Mouse (Mus musculus) frontal cortex, adult (tissue): ENCODE measurements at regions not wholly inside any gene's neighbourhood (a gene's known extent, or its start where the extent isn't known, plus 50 kb on each side); places are given as distances from the start of the nearest gene placed in this dataset.

Experiments
- ATAC-seq: cut with Nextera tagmentation; 2 replicates; pipeline ENCODE4 v1.9.2; 2017; ENCODE audit warnings: mild to moderate bottlenecking, moderate library complexity, mixed read lengths; ENCODE audit not compliant: low TSS enrichment

DNA sequence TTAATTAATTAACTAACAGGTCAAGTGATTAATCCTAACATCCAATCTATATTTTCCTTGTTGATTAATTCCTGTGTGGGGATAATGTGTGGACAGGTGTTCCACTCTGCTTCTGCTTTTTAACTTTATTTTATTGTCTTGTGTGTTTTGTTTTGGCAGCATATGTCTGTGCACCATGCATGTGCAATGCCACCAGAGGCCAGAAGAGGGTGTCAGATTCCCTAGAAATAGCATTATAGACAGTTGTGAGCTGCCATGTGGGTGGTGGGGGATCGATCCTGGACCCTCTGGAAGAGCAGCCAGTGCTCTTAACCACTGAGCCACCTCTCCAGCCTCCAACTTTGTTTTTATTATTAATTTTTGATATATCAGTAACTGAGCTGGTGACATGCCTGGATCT lies 65.6 kb downstream of the En1 start:
- no peak for ATAC-seq

DNA sequence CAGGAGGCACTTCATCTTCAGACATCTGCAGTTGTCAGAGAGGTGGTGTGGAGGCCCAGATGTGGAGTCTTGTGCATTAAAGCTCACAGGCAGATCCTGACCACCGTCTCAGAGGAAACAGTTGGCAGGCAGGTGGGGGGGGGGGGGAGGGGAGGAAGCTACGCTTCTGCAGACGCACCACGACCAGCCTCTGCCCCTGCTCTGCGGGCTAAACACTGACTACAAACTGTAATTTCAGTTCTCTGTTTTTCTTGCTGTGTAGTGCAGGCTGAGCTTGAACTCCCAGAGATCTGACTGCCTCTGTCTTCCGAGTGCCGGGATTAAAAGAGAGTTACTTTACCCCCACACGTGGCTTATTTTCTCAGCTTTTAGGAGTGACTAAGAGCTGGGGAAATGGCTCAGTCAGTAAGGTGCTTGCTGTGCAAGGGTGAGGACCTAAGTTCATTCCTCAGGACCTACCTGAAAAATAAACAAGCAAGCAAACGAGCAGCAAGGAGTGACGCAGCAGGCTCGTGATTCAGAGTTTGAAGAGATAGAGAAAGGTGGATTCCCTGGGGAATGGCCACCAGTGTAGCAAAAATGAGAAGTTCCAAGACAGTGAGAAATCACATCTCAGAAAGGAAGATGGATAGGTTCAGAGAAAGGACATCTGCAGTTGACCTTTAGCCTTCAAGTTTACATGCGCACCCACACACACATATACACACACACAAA lies 81.5 kb downstream of the En1 start:
- no peak for ATAC-seq

DNA sequence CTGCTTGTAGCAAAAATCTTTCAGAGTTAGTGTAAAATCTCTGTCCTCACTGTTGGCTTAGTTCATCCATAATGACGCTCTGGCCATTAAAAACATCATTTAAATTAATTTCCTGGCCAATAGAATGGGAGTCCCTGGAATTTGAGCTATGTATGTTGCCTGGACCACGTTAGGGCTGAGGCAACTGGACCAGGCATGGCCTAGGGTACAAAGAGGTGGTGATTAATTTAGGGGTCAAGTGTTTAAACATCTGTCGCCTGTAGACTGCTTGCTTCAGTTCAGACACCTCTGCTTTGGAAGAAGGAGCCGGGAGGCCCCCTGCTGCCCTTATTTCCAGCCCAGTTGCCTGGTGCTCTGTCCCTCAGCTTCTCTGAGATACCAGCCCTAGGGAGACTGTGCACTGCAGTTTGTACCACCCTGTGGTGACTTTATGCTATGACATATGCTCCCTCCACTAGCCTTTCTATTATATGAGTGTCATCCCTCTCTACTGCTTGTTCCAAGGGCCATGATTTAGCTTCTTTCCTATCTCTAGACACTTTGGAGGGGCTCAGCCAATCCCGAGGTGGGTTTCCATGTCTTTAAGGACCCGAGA lies 83.5 kb downstream of the En1 start:
- peak; percentile 47; the same call in 1 of the 2 replicates for ATAC-seq

DNA sequence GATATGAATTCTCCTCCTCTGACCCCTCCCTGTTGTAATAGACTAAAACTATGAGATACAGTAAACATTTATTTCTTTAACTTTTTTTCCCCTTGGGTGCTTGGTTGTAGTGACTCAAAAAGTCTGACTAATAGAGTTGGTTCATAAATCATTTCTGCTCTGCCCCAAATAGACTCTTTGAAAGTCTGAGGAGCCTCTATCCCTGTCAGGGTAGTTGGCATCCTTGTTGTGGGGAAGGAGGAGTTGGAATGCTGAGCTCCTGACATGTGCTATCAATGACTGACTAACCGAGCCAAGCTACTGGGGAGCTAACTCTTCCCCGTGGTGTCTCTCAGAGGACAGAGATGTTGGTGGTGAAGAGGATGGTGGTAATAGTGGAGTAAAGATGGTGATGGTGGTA lies 89.4 kb downstream of the En1 start:
- ATAC-seq = no peak

DNA sequence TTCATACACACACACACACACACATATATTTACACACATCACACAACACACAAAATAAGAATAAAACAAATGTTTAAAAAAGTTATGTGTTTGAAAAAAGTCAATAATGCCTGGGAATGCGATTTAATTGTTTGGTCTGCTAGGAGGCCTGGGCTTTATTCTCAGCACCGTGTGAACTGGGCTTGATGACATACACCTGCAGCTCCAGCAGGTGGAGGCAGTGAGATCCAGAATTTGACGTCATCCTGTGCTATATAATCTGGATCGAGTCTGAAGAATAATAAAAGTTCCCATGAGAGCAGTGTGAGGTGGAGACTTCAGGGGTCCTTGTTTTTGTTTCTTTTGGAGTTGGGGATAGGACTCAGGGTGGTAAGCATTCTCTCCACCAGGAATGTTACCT lies 96.0 kb downstream of the En1 start:
- ATAC-seq = no peak

DNA sequence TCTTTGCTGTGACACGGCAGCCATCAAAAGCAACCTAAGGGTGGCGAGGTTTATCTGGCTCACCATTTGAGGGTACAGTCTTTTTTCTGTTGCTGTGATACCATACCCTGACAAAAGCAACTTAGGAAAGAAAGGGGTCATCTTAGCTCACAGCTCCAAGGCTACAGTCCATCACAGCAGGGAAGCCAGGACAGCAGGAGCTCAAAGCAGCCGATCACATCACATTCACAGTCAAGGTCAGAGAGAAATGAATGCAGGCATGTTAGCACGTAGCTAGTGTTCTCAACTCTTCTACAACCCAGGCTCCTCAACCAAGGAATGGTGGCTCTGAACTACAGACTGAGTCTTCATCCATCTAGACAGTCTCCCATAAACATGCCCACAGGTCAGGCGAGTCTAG lies 102.0 kb downstream of the En1 start:
- no peak for ATAC-seq

DNA sequence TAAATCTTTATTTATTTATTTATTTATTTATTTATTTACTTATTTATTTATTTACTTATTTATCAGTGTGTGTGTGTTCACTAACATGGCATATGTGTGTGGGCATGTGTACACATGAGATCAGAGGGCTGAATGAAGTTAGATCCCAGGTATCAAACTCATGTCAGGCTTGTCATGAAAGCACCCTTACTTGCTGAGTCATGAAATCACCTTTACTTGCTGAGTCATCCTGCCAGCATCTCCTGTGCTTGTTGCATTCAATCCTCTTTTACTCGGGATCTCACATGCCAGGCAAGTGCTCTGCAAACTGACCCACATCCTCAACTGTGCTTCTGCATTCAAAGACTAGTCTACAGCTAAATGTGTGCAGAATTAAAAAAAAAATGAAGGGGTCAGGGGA lies 103.8 kb downstream of the En1 start:
- ATAC-seq = no peak

DNA sequence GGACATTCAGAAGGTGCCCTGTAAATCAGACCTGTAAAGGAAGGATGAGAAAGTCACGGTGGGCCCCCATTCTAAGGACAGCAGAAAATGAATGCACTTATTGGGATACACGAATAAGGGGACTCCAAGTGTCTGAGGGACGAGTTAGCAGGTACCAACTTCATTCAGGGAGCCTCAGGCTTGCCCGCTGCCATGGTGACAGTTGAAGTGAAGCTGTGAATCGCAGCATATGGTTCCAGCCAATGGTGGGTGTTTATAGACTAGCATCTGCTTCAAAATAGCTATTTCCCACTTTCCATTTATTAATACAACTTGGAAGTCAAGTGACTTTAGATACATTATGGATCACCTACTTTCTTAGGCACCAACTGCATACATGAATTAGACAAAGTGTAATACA lies 106.3 kb downstream of the En1 start:
- ATAC-seq = peak; percentile 70

DNA sequence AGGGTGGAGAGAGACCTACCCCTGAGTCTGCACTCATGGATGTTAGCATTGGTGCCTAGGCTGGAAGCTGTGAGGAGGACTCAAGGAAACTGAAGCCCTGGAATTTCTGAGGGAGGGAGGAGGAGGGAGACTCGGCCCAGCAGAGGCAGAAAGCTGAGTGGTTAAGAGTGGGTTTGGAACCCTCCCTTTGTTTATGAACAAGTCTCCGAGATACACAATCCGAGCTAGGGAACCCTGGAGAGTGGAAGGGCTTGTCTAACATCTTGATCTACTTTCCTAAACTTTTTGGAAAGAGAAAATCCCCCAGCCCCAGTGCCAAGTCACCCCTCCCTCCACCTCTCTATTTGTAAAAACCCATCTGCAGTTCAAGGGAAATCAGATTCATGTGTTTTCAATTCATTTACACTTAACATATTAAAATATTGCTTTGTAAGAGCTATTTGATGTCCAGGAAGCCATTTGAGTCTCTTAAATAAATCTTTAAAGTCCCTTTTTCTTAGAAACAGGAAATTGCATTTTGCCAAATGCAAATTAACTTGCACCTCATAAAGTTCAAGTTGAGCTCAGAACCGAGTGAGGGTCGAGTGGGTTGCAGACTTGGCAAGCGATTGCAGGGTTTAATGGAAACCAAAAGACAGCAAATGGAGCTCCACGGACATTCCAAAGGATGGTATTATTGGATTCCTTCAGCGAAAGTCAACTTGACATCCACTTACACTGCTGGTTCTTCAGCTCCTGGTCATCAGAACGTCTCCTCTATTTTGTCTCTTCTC lies 113.1 kb downstream of the En1 start:
- ATAC-seq = no peak

GRCm38 (mm10) chr1:120726777-120727176 lies 124.6 kb downstream of the En1 start:
- ATAC-seq = peak; percentile 100

DNA sequence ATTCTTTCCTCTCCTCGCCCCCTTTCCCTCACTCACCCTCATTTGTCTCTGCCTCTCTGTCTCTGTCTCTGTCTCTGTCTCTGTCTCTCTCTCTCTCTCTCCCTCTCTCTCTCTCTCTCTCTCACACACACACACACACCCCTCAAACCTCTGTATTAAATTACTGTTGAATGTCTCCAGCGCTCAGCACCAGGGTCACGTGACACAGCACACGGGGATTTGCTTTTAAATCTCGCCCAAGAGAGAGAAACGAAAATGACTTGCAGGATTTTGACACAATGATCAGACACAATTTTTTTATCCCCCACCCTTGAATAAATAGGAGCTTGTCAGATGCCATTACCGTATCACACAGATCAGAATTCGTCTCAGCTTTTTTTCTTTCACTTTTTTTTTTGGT lies 125.2 kb downstream of the En1 start:
- no peak for ATAC-seq

DNA sequence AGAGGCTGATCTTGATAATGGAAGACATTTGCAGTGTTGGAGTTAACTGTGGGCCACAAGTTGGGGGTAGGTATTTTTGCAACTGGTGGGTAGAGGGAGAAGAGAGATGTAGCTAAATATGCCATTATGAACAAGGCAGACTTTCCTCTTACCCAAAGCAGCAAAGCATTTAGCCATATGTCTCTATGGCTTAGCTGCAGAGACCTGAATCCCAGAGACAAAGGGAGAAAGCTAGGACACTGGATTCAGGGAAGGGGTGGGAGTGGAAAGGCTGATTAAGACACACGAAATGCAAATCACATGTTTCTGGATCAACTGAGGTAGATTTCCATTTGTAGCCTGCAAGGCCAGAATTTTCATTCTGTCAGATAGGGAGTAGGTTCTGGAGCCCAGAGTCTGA lies 129.8 kb downstream of the En1 start:
- ATAC-seq = peak; percentile 88

- no peak for ATAC-seq
Observed at GRCm38 (mm10) chr1:120733683-120734082, 131.5 kb downstream of the En1 start.

GRCm38 (mm10) chr1:120734846-120735245 lies 132.6 kb downstream of the En1 start:
- no peak for ATAC-seq

DNA sequence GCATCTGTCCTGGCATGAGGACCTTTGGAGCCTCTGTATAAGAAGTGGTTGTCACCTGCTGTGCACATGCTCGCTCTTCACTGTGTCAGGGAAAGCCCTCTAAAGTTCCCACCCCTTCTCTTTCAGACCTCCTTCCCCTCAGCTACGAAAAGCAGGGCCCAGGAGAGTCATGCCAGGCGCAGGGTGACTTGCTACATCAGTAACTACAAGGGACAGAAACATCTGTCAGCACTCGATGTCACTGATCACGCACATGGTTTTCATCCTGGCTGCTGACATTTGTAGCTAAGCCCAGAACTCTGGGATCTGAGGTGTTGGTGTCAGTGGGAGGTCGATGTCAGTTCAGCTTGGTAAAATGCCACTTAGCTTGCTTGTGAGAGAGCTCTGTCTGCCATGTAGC lies 137.3 kb downstream of the En1 start:
- no peak for ATAC-seq

DNA sequence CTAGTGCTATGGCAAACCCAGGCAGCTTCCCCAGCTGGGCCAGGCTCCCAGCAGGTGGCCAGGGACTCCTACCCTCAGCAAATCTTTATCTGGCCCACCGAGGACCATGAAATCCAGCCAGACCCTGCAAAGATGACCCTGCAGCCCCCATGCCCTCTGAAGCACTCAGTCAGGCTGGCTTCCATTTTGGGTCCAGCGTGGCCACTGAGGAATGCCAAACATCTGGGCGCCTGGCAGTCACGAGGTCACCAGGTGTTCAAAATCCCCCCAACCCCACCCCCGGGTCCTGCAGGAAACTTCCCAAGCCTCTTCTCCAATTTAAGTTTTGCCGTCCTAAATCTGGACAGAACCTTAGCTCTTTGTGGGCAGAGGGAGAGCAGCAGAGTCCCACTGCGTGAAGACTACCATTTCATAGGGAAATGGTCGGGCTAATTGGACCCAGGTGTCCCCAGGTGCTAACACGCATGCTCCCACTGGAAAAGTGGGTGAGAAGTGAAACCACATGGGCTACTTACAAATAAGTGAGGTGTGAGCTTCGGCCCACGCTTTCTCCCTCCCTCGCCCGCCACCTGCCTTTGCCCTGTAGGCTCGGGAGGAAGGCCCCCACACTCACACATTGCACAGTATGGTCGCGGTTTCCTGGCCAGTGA lies 139.0 kb downstream of the En1 start:
- no peak for ATAC-seq

DNA sequence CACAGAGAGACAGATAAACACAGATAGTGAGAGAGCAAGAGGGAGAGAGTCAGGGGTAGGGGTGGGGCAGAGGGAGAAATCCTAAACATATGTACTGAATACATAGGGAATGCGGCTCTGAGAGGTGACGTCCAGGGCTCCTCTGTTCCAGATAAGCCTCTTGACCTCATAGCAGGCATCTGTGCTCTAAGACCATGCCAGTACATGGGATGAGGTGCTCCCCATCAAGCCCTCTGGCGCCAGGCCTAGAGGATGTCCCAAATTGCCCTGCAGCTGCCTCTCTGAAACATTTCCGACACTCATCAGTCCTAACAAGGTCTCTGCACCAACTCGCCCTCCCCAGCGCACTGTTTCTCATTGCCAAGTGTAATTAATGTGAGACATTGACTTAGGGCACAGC lies 146.7 kb downstream of the En1 start:
- no peak for ATAC-seq

DNA sequence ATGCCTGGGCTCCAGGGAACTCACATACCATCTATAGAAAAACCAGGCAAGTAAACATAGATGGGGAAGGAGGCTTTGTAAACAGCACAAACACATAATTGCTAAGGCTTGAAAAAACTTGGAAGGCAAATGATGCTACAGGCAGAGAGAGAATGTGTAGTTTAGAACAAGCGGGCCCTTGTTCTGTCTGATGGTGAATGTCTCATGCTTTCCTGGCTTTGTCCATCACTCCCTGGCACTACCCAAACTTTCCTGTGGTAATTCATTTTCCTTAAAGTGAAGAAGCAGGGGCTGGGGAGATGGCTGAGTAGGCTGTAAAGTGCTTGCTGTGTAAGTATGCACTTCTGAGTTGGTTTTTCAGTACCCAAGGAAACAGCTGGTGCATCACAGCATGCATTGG lies 151.2 kb downstream of the En1 start:
- no peak for ATAC-seq

DNA sequence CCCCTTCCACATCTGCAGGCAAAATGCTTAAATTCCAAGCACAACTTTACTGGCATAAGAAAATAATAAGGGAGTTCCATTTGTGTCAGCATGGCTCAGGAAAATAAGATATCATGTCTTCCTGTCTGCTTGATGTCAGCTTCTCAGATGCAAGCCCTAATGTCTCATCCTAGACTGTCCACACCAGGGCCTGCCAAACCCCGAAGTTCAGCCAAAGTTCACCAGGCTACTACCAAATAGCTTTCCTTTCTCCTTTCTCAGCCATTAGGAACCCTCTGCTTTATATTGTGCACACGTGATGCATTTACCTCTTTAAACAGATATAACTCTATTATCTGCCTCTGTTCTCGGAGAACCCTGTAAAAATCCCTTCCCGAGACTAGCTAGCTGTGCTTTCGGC lies 152.1 kb downstream of the En1 start:
- ATAC-seq = no peak

GRCm38 (mm10) chr1:120757283-120757821 lies 155.1 kb downstream of the En1 start:
- ATAC-seq = peak; percentile 73

- ATAC-seq = no peak
Observed at GRCm38 (mm10) chr1:120758172-120758571, 156.0 kb downstream of the En1 start.

- no peak for ATAC-seq
Observed at GRCm38 (mm10) chr1:120758762-120759161, 156.5 kb downstream of the En1 start.
